Mouse (Mus musculus): ENCODE data around the gene Olfr1419.
"Not testable (repeated sequence)": the region's sequence is repeated elsewhere in the genome, so short reads cannot be mapped to it uniquely, and the experiment has no call there.

The Olfr1419 gene

GRCm38 (mm10) chr19:11875006-11875405 is at the start of gene Olfr1419:
Gene Olfr1419, minus strand, starts transcription at chr19:11875106.
- DNase-seq (ENCODE audit: low read depth, low spot score), result no peak

- not testable (repeated sequence) for DNase-seq (ENCODE audit: low read depth, low spot score)
Measured at GRCm38 (mm10) chr19:11922515-11922914, 47.6 kb upstream of the Olfr1419 start.

- DNase-seq (ENCODE audit: low read depth, low spot score), result no peak
Measured at GRCm38 (mm10) chr19:11922068-11922467, 47.2 kb upstream of the Olfr1419 start.

- DNase-seq (ENCODE audit: low read depth, low spot score), result no peak
Measured at GRCm38 (mm10) chr19:11915804-11916203, 40.9 kb upstream of the Olfr1419 start.

- peak; percentile 61 for DNase-seq (ENCODE audit: low read depth, low spot score)
Measured at GRCm38 (mm10) chr19:11912533-11913121, 37.7 kb upstream of the Olfr1419 start.

GRCm38 (mm10) chr19:11912037-11912532 is 37.2 kb upstream of the Olfr1419 start, which contains the start of gene Patl1:
Gene Patl1, plus strand, starts transcription at chr19:11912399.
- peak; percentile 99 for DNase-seq (ENCODE audit: low read depth, low spot score)

- DNase-seq (ENCODE audit: low read depth, low spot score), result no peak
Measured at GRCm38 (mm10) chr19:11911603-11912002, 36.7 kb upstream of the Olfr1419 start.

- DNase-seq (ENCODE audit: low read depth, low spot score), result peak; percentile 67
Measured at GRCm38 (mm10) chr19:11911021-11911420, 36.1 kb upstream of the Olfr1419 start.

- DNase-seq (ENCODE audit: low read depth, low spot score), result no peak
Measured at GRCm38 (mm10) chr19:11886265-11886664, 11.4 kb upstream of the Olfr1419 start, which contains the start of gene Olfr1420. Gene Olfr1420, plus strand, starts transcription at chr19:11886565.

- DNase-seq (ENCODE audit: low read depth, low spot score), result not testable (repeated sequence)
Measured at GRCm38 (mm10) chr19:11878404-11878803, 3.5 kb upstream of the Olfr1419 start.

- DNase-seq (ENCODE audit: low read depth, low spot score), result peak; percentile 22
Measured at GRCm38 (mm10) chr19:11867837-11868236, 7.1 kb downstream of the Olfr1419 start.

GRCm38 (mm10) chr19:11860966-11861365 is 13.9 kb downstream of the Olfr1419 start, which contains the start of gene Olfr1418:
Gene Olfr1418, minus strand, starts transcription at chr19:11861066.
- no peak for DNase-seq (ENCODE audit: low read depth, low spot score)

- DNase-seq (ENCODE audit: low read depth, low spot score), result no peak
Measured at GRCm38 (mm10) chr19:11856506-11856905, 18.4 kb downstream of the Olfr1419 start.

- DNase-seq (ENCODE audit: low read depth, low spot score), result no peak
Measured at GRCm38 (mm10) chr19:11854821-11855220, 20.1 kb downstream of the Olfr1419 start.

- DNase-seq (ENCODE audit: low read depth, low spot score), result peak; percentile 68
Measured at GRCm38 (mm10) chr19:11852652-11853051, 22.3 kb downstream of the Olfr1419 start.

GRCm38 (mm10) chr19:11846333-11846732 is 28.6 kb downstream of the Olfr1419 start:
- DNase-seq (ENCODE audit: low read depth, low spot score), result no peak

GRCm38 (mm10) chr19:11839119-11839518 is 35.8 kb downstream of the Olfr1419 start, which contains the start of gene Olfr1417:
Gene Olfr1417, minus strand, starts transcription at chr19:11839219.
- DNase-seq (ENCODE audit: low read depth, low spot score), result no peak

- DNase-seq (ENCODE audit: low read depth, low spot score), result no peak
Measured at GRCm38 (mm10) chr19:11823346-11824065, 51.4 kb downstream of the Olfr1419 start.

- DNase-seq (ENCODE audit: low read depth, low spot score), result no peak
Measured at GRCm38 (mm10) chr19:11820211-11820610, 54.7 kb downstream of the Olfr1419 start.

- peak; percentile 29 for DNase-seq (ENCODE audit: low read depth, low spot score)
Measured at GRCm38 (mm10) chr19:11819800-11820199, 55.1 kb downstream of the Olfr1419 start.

GRCm38 (mm10) chr19:11819143-11819700 is 55.7 kb downstream of the Olfr1419 start, which contains the start of gene Stx3:
Gene Stx3, minus strand, starts transcription at chr19:11819403.
- no peak for DNase-seq (ENCODE audit: low read depth, low spot score)
